Mouse (Mus musculus) liver, embryonic 15.5 days (tissue): ENCODE measurements around the gene Rnf10. TPM values are rescaled to one million over a fixed set of nuclear protein-coding genes. Genes with fewer than 3 reads are reported as not detected.
A peak's percentile ranks its signal among the peaks of the same experiment; 100 is the strongest.

Source experiments
- ATAC-seq: fragments of 200-750 bp; cut with Nextera tagmentation; 2 replicates; pipeline ENCODE4 v1.8.0; 2017; ENCODE audit warnings: moderate number of reproducible peaks, mild to moderate bottlenecking, moderate library complexity; ENCODE audit not compliant: insufficient read depth
- H3K27ac ChIP-seq: fragments of 300-500 bp; sonication (generic); replicated peaks from 2 replicates; pipeline ENCODE4 v1.5.1; 2015; ENCODE audit warnings: mild to moderate bottlenecking, inconsistent platforms
- H3K27me3 ChIP-seq: fragments of 300-500 bp; sonication (generic); 2 replicates; pipeline ENCODE4 v1.6.1; 2015; ENCODE audit warnings: mild to moderate bottlenecking, inconsistent platforms
- H3K36me3 ChIP-seq: fragments of 300-500 bp; sonication (generic); replicated peaks from 2 replicates; pipeline ENCODE4 v1.6.1; 2015; ENCODE audit warnings: moderate library complexity, mild to moderate bottlenecking, inconsistent platforms
- H3K4me1 ChIP-seq: fragments of 300-500 bp; sonication (generic); replicated peaks from 2 replicates; pipeline ENCODE4 v1.6.1; 2015; ENCODE audit warnings: inconsistent platforms
- H3K4me2 ChIP-seq: fragments of 300-500 bp; sonication (generic); 2 replicates; pipeline ENCODE4 v1.6.1; 2015; ENCODE audit warnings: moderate library complexity, mild to moderate bottlenecking, inconsistent platforms
- H3K4me3 ChIP-seq: fragments of 300-500 bp; sonication (generic); replicated peaks from 2 replicates; pipeline ENCODE4 v1.5.1; 2015; ENCODE audit warnings: mild to moderate bottlenecking, inconsistent platforms
- H3K9ac ChIP-seq: fragments of 300-500 bp; sonication (generic); 2 replicates; pipeline ENCODE4 v1.6.1; 2015; ENCODE audit warnings: moderate library complexity, mild to moderate bottlenecking, inconsistent platforms
- H3K9me3 ChIP-seq: fragments of 300-500 bp; sonication (generic); replicated peaks from 2 replicates; pipeline ENCODE4 v1.6.1; 2016; ENCODE audit warnings: inconsistent platforms
- WGBS: fragments of 180-500 bp; shearing (Covaris S2); methylation state at CpG from one replicate; pipeline ENCODE4 v1.1.7; 2015; ENCODE audit warnings: mixed read lengths; ENCODE audit not compliant: insufficient replicate concordance; 5-methylcytosine and 5-hydroxymethylcytosine counted together
- polyA plus RNA-seq: library from polyadenylated mRNA; unstranded; fragments of >200 nt; fragmentation: Nextera tagmentation; extraction: Ambion mirVana; gene quantifications from 2 replicates; pipeline ENCODE4 v1.2.1, GENCODE M21; 2015

The Rnf10 gene
- polyA plus RNA-seq, 1 experiment from 2014 or later: 146 TPM

DNA sequence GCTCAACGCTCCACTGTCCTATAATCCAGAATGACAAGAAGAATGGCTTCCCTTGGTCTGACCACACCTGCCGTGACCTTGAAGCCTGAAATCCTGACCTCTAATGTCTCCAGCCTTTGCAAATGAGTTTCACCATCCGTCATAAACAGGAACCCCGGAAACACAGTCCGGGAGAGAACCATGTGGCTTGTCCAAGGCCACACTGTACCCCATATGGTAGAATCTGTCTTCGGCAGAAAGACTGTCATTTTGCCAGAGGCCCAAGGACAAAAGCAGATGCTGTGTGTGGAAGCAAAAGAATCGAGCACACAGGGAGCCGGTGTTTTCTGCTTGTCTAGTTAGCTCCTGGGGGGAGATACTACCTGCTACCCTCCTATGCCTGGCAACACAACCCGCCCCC, 60.2 kb downstream of the Rnf10 start:
- no peak overlapping the region for H3K9ac ChIP-seq
- 0 out of 2 replicates have a peak, but pooled peaks cover 5% of the 10 kb centered on the region for H3K4me1 ChIP-seq
- no peak overlapping the region for H3K4me2 ChIP-seq
- 63% methylated on average over 9 of the region's 9 CpGs for WGBS
- ATAC-seq: no peak
- no peaks in the 10 kb centered on the region for H3K9me3 ChIP-seq
- peaks cover 70% of the 10 kb centered on the region for H3K27me3 ChIP-seq
- no peaks in the 10 kb centered on the region for H3K36me3 ChIP-seq
- no peak overlapping the region for H3K27ac ChIP-seq
- no peak overlapping the region for H3K4me3 ChIP-seq

DNA sequence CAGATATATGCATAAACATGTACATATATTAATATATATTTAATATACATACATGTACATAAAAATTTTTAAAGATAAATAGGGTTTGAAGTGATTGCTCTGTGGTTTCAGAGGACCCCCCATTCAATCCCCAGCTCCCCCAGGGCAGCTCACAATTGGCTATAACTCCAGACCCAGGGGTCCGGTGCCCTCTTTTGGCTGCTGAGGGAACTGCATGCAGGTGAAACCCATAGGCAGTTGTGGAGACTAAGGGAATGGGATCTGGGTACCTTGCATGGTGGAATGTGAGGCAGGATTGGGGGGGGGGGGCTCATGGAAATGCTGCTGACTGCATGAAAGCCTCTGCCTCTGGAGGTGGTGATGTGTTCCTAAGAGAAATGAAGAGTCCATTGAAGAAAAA, 62.3 kb downstream of the Rnf10 start:
- ATAC-seq: no peak
- Histone ChIP-seq H3K27me3 (peaks cover 68% of the 10 kb centered on the region), H3K9me3 (no peaks in the 10 kb centered on the region), H3K36me3 (no peaks in the 10 kb centered on the region), H3K4me1 (0 out of 2 replicates have a peak, but pooled peaks cover 5% of the 10 kb centered on the region), H3K9ac (no peak overlapping the region), H3K27ac (no peak overlapping the region), H3K4me3 (no peak overlapping the region), H3K4me2 (no peak overlapping the region)
- WGBS: 2% methylated on average over 1 of the region's 1 CpGs

DNA sequence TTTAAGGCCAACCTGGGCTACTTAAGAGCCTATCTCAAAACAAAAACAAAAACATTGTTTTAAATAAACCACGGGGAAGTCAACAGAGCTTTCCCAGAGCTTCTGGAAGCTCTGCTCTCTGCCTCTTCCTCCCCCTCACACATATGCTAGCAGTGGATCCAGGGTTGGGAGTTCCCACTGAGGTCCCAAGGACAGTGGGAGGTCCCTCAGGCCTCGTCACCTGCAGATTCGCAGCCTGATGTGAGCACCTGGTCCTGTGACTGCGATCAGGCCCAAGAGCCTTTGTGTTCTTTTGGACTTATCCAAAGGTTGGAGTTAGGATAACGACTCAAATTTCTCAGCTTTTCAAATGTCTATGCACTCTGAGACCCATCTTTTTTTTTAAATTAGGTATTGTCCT, 64.1 kb downstream of the Rnf10 start:
- H3K9me3 ChIP-seq: no peaks in the 10 kb centered on the region
- H3K27me3 ChIP-seq: peaks cover 70% of the 10 kb centered on the region
- no peak overlapping the region for H3K9ac ChIP-seq
- H3K36me3 ChIP-seq: no peaks in the 10 kb centered on the region
- no peak overlapping the region for H3K4me3 ChIP-seq
- 0 out of 2 replicates have a peak, but pooled peaks cover 11% of the 10 kb centered on the region for H3K4me1 ChIP-seq
- H3K27ac ChIP-seq: no peak overlapping the region
- WGBS: 52% methylated on average over 5 of the region's 5 CpGs
- no peak for ATAC-seq
- H3K4me2 ChIP-seq: no peak overlapping the region

DNA sequence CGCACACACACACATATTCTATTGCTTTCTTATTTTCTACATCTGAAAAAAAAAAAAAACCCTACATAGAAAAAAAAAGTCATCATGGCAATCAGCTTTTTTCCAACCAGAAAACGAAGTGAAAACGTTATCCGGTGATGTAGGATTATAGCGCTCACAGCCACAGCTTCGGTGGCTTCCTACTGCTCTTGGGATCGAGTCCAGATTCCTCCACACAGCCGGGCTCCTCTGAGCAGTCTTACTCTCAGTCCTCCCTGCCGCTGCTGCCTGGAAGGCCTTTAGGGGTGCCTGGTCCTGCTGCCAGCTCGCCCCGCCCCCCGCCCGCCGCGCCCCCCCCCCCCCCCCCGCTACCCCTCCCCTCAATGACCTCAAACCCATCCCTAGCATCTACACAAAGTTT, 64.8 kb downstream of the Rnf10 start:
- Histone ChIP-seq H3K4me1 (0 out of 2 replicates have a peak, but pooled peaks cover 11% of the 10 kb centered on the region), H3K36me3 (no peaks in the 10 kb centered on the region), H3K9me3 (no peaks in the 10 kb centered on the region), H3K4me3 (no peak overlapping the region), H3K27me3 (peaks cover 71% of the 10 kb centered on the region), H3K4me2 (no peak overlapping the region), H3K9ac (no peak overlapping the region), H3K27ac (no peak overlapping the region)
- no peak for ATAC-seq
- WGBS: 27% methylated on average over 9 of the region's 16 CpGs

DNA sequence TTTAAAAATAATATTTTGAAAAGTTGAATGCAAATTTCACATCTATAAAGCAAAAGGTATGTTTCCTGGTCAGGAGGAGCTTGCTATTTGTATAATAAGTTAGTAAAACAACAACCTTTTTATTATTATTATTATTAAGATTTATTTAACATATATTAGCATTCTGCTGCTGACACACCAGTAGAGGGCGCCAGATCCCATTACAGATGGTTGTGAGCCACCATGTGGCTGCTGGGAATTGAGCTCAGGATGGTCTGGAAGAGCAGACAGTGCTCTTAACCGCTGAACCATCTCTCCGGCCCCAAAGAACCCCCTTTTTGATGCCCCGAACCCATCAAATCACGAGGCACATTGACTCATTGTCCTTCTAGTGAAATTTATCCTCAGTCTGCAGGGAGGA, 65.5 kb downstream of the Rnf10 start:
- Histone ChIP-seq H3K4me2 (no peak overlapping the region), H3K4me1 (0 out of 2 replicates have a peak, but pooled peaks cover 11% of the 10 kb centered on the region), H3K27me3 (peaks cover 69% of the 10 kb centered on the region), H3K4me3 (no peak overlapping the region), H3K9me3 (no peaks in the 10 kb centered on the region), H3K9ac (no peak overlapping the region), H3K27ac (no peak overlapping the region), H3K36me3 (no peaks in the 10 kb centered on the region)
- no peak for ATAC-seq
- WGBS: 48% methylated on average over 5 of the region's 5 CpGs

DNA sequence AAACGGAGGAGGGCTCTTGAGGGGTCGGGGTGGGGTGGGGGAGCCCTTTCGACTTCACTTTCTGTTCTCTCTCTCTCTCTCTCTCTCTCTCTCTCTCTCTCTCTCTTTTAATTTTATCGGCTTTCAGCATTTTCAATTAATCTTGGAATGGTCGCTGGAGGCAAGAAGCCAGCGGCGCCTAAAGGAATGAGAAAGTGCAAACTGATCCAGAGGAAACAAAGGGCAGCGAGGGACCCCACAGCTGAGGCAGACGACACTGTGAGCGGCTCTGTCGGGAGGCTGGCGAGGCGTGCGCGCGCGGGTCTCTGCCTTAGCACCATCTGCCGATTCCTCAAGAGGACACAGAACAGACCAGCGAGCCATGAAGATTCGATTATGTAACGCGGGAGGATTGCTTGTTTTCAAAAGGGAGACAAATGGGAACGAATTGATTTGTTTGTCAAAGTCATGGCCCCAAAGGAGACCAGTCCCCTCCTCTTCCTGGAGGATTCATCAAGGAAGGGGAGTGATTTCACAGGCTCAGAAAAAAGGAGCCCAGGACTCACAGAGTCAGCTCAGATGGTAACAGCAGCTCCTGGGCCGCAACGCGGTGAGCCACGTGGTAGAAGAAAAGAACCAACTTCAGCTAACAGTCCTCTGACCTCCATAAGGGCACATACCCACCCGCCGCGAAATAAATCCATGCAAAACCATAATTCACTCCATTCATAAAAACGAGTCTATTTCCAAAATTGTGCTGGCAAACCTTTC, 68.0 kb downstream of the Rnf10 start:
- Histone ChIP-seq H3K36me3 (no peaks in the 10 kb centered on the region), H3K27ac (no peak overlapping the region), H3K4me1 (0 out of 2 replicates have a peak, but pooled peaks cover 11% of the 10 kb centered on the region), H3K4me3 (peak overlapping the region; percentile 15; the same call in 1 of the 2 replicates), H3K27me3 (peaks cover 63% of the 10 kb centered on the region), H3K9me3 (no peaks in the 10 kb centered on the region), H3K4me2 (peak overlapping the region; percentile 48), H3K9ac (no peak overlapping the region)
- no peak for ATAC-seq
- WGBS: 6% methylated on average over 31 of the region's 31 CpGs

DNA sequence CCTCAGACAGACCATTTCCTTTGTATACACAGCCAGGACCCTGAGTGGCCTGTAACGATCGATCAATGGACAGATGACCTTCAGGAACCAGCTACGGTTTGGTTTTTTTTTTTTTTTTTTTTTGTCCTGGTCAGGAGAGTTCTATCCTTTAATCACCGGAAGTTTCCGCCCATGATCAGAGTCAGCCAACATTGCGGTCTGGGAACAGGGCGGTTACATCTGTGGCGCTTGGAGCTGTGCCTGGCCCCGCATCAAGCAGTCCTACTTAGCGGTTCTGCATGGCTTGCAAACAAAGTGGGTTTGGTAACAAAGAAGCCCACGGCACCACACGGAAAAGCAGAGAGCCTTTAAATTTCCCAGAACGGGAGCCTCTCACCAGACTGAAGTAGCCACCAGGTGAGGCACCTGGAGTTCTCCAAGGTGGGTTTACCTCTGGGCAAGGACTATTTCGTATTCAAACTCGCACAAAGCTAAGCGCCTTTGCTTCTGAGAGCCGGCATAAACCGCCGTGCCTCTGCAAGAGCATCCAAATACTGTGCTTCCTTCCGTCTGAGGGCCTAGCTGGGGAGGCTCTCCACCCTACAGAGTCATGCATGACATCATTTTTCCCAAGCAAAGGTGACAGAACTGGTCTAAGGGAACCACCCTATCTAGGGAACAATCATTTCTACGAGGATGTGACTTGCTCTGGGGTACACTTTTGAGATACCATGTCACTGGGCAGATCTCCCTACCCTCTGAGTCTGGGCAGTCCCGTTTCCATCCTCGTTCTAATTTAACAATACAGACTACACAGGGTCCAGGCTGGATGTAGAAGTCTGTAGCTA, 68.8 kb downstream of the Rnf10 start:
- 0 out of 2 replicates have a peak overlapping the region, but pooled peaks have one; percentile 15 for H3K4me3 ChIP-seq
- ATAC-seq: no peak
- H3K9ac ChIP-seq: no peak overlapping the region
- H3K4me2 ChIP-seq: peak overlapping the region; percentile 48
- 0 out of 2 replicates have a peak, but pooled peaks cover 11% of the 10 kb centered on the region for H3K4me1 ChIP-seq
- H3K27ac ChIP-seq: no peak overlapping the region
- H3K27me3 ChIP-seq: peaks cover 67% of the 10 kb centered on the region
- H3K36me3 ChIP-seq: no peaks in the 10 kb centered on the region
- no peaks in the 10 kb centered on the region for H3K9me3 ChIP-seq
- 6% methylated on average over 23 of the region's 23 CpGs for WGBS

DNA sequence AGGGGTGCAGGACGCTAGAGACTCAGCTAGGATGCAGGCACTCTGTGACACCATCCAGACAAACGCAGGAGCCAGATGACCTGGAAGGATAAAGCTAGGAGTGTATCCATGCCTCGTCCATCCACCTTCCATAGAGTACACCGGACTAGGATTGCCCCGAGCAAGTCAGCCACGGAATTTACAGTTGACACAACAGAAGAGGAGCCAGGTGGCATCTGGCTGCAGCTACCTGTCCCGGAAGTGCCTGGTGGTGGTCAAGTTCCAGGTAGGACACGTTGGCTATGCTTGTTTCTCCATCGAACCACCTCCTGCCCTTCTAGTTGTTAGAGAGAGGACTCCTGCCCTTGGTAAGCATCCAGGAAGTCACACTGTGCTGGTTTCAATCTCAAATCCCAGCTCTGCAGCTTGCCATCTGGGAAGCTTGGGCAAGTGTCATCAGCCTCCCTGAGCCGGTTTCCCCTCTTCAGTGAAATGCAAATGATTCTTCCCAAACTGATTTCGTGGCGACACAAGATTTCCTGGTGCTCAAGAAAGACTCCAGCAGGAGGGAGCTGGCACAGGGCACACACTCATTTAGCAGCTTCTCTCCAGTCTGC, 78.0 kb downstream of the Rnf10 start:
- Histone ChIP-seq H3K9me3 (no peaks in the 10 kb centered on the region), H3K27ac (no peak overlapping the region), H3K27me3 (peaks cover 84% of the 10 kb centered on the region), H3K4me1 (peaks cover 18% of the 10 kb centered on the region), H3K4me3 (peak overlapping the region; percentile 50; the same call in 1 of the 2 replicates), H3K9ac (no peak overlapping the region), H3K4me2 (peak overlapping the region; percentile 77), H3K36me3 (no peaks in the 10 kb centered on the region)
- no peak for ATAC-seq
- WGBS: 7% methylated on average over 12 of the region's 12 CpGs

DNA sequence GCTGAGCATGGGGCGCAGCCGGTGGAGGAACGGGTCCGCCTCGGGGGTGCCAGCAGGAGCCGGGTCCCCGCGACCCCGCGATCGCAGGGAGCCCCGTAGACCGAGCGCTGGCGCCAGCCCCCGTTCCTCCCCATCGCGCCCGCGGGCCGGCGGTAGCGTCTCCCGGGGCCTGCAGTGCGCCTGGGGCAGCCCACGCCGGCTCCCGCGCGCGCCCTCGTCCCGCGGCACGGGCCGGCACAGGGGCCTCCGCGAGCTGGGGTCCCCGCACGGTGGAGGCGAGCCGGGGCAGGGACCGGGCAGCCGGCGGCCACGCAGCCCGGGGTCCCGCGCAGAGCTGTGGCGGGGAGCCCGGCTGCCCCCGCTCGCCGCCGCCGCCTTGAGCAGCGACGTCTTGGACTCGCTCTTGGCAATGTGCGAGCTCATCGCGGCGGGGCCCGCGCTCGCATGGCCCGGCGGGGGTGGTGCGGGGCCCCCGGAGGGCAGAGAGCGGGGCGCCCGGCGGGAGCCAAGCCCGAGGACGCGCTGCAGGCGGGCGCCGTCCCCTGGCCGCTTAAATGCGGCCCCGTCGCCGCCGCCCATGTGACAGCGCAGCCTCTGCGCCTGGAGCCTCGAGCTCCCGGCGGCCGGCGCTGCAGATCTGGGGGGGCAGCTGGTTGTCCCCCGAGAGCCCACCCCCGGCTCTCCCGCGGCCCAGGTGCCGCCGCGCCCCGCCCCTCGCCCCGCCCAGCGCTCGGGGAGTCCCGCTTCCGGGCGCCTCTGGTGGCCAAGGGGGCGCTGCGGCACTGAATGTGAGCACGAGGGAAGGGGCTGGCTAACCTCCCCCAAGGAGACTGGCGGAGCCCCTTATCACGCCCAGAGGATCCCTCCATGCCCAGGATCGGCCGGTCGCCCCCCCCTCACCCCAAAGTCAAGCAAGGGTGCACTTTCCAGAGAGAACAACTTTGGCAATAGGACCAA, 78.8 kb downstream of the Rnf10 start, which contains the start of gene Cabp1:
Gene Cabp1 (minus strand): TSS at position 713 of the 957 bp plus-strand sequence.
- no peaks in the 10 kb centered on the region for H3K36me3 ChIP-seq
- no peak within 1 kb of the TSS for H3K27ac ChIP-seq
- H3K4me1 ChIP-seq: peaks cover 18% of the 10 kb centered on the region
- H3K4me3 ChIP-seq: peak within 1 kb of the TSS; percentile 50
- H3K9me3 ChIP-seq: no peaks in the 10 kb centered on the region
- under 1% methylated on average over 106 of the region's 116 CpGs for WGBS
- H3K27me3 ChIP-seq: peaks cover 88% of the 10 kb centered on the region
- ATAC-seq: peak; percentile 22; the same call in 1 of the 2 replicates
- H3K4me2 ChIP-seq: peak within 1 kb of the TSS; percentile 77
- no peak within 1 kb of the TSS for H3K9ac ChIP-seq

DNA sequence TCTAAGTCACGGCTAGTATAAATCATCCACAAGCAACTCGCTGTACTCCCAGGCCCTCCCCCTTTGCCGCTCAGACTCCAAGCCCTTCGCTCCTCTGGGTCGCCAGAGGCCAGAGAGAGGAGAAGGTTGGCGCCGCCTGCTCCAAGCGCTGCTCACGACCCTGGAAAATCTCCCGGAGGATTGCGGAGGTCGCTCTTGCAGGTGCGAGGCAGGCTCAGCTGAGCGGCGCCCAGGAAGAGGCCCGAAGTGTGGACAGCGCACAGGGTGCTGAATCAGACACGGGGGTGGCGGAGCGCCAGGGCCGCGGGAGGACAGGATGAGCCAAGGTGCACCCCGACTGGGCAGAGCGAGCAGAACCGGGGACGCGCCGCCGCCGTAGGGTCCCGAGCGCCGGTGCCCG, 79.5 kb downstream of the Rnf10 start:
- Histone ChIP-seq H3K9ac (no peak overlapping the region), H3K27me3 (peaks cover 93% of the 10 kb centered on the region)
- ATAC-seq: peak; percentile 25; the same call in 1 of the 2 replicates

More for the DNA sequence above, 79.5 kb downstream of the Rnf10 start:
- Histone ChIP-seq H3K9me3 (no peaks in the 10 kb centered on the region), H3K4me3 (peak overlapping the region; percentile 50), H3K4me2 (peak overlapping the region; percentile 77), H3K27ac (no peak overlapping the region), H3K4me1 (peaks cover 18% of the 10 kb centered on the region), H3K36me3 (no peaks in the 10 kb centered on the region)
- under 1% methylated on average over 34 of the region's 34 CpGs for WGBS
